Mouse (Mus musculus): ENCODE measurements around the gene Sdad1.
"Not testable (repeated sequence)": the region's sequence is repeated elsewhere in the genome, so short reads cannot be mapped to it uniquely, and the experiment has no call there.

Gene Sdad1

GRCm38 (mm10) chr5:92309681-92310511 lies at the start of gene Sdad1:
Sdad1 (minus strand) TSS chr5:92310479.
- peak; percentile 94 for DNase-seq (ENCODE audit: low read depth)

GRCm38 (mm10) chr5:92358767-92359455 lies 48.6 kb upstream of the Sdad1 start:
- DNase-seq (ENCODE audit: low read depth): no peak

GRCm38 (mm10) chr5:92358033-92358432 lies 47.8 kb upstream of the Sdad1 start:
- no peak for DNase-seq (ENCODE audit: low read depth)

GRCm38 (mm10) chr5:92353517-92353916 lies 43.2 kb upstream of the Sdad1 start:
- DNase-seq (ENCODE audit: low read depth): peak; percentile 83

GRCm38 (mm10) chr5:92352716-92353115 lies 42.4 kb upstream of the Sdad1 start:
- not testable (repeated sequence) for DNase-seq (ENCODE audit: low read depth)

GRCm38 (mm10) chr5:92349731-92350130 lies 39.5 kb upstream of the Sdad1 start:
- no peak for DNase-seq (ENCODE audit: low read depth)

- peak; percentile 93 for DNase-seq (ENCODE audit: low read depth)
Measured at GRCm38 (mm10) chr5:92348794-92349413, 38.6 kb upstream of the Sdad1 start, which contains the start of gene Cxcl10. Cxcl10 (minus strand) TSS chr5:92348889.

- no peak for DNase-seq (ENCODE audit: low read depth)
Measured at GRCm38 (mm10) chr5:92345006-92345405, 34.7 kb upstream of the Sdad1 start.

- DNase-seq (ENCODE audit: low read depth): no peak
Measured at GRCm38 (mm10) chr5:92340606-92341005, 30.3 kb upstream of the Sdad1 start.

- DNase-seq (ENCODE audit: low read depth): peak; percentile 43
Measured at GRCm38 (mm10) chr5:92336743-92337142, 26.5 kb upstream of the Sdad1 start.

GRCm38 (mm10) chr5:92332359-92332840 lies 22.1 kb upstream of the Sdad1 start:
- DNase-seq (ENCODE audit: low read depth): no peak

GRCm38 (mm10) chr5:92331635-92332338 lies 21.5 kb upstream of the Sdad1 start, which contains the start of gene Art3:
Art3 (plus strand) TSS chr5:92331827.
- DNase-seq (ENCODE audit: low read depth): no peak

- no peak for DNase-seq (ENCODE audit: low read depth)
Measured at GRCm38 (mm10) chr5:92331122-92331521, 20.8 kb upstream of the Sdad1 start.

GRCm38 (mm10) chr5:92327929-92328328 lies 17.6 kb upstream of the Sdad1 start, which contains the start of gene Cxcl9:
Cxcl9 (minus strand) TSS chr5:92328079.
- no peak for DNase-seq (ENCODE audit: low read depth)

- DNase-seq (ENCODE audit: low read depth): peak; percentile 50
Measured at GRCm38 (mm10) chr5:92327367-92327766, 17.1 kb upstream of the Sdad1 start.

- DNase-seq (ENCODE audit: low read depth): no peak
Measured at GRCm38 (mm10) chr5:92323264-92323663, 13.0 kb upstream of the Sdad1 start.

- DNase-seq (ENCODE audit: low read depth): no peak
Measured at GRCm38 (mm10) chr5:92322612-92323011, 12.3 kb upstream of the Sdad1 start.

- no peak for DNase-seq (ENCODE audit: low read depth)
Measured at GRCm38 (mm10) chr5:92321631-92322400, 11.5 kb upstream of the Sdad1 start.

GRCm38 (mm10) chr5:92318596-92318995 lies 8.3 kb upstream of the Sdad1 start:
- no peak for DNase-seq (ENCODE audit: low read depth)

- DNase-seq (ENCODE audit: low read depth): peak; percentile 28
Measured at GRCm38 (mm10) chr5:92318119-92318518, 7.8 kb upstream of the Sdad1 start.

- DNase-seq (ENCODE audit: low read depth): no peak
Measured at GRCm38 (mm10) chr5:92313776-92314175, 3.5 kb upstream of the Sdad1 start.
